Mouse (Mus musculus): ENCODE data around the gene Casq2.

- no peak for TF ChIP-seq MAFK (IDR thresholded peaks at IDR 0.05; ENCODE audit: insufficient read depth, low read depth, low read length)
- no peak for TF ChIP-seq HCFC1 (IDR thresholded peaks at IDR 0.05; ENCODE audit: borderline replicate concordance, insufficient read depth, low read length)
- no peak for TF ChIP-seq CHD2 (IDR thresholded peaks at IDR 0.05; ENCODE audit: low read depth, low read length)
Observed at GRCm38 (mm10) chr3:102063273-102064120, 22.7 kb upstream of the Casq2 start.
